Mouse (Mus musculus) stomach, postnatal 0 days (tissue): ENCODE results near the gene Ccr3.

Experiments used
- CTCF ChIP-seq: IDR thresholded peaks from 2 replicates; pipeline ENCODE4 v1.5.1; 2016; ENCODE audit warnings: antibody characterized with exemption, low read depth, mild to moderate bottlenecking, moderate library complexity
- EP300 ChIP-seq: optimal IDR thresholded peaks from 2 replicates; pipeline ENCODE3; 2016; ENCODE audit warnings: antibody characterized with exemption

DNA sequence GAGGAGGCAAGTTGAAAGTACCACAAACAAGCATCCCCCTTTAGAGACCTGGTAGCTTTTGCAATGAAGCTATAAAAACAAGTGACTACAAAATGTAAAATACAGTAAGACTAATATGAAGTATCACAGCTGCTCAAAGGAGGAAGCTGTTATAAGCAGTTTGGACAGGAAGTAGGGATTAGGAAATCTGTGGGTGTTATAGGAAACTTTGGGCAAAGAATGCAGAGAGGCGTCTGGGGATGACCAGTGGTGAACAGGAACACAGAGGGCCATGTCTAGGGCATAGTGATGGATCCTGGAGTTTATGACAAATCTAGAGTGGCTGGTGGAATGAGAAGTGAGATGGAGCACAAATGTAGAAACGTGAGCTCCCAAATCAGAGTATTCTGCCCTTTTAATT is 31.8 kb downstream of the Ccr3 start:
- TF ChIP-seq CTCF (no peak), EP300 (no peak)
